Mouse (Mus musculus) layer of hippocampus, adult 8-10 months (tissue): ENCODE data around the gene Thoc7. TPM values are rescaled to one million over a fixed set of nuclear protein-coding genes. Genes with fewer than 3 reads are reported as not detected.
A peak's percentile ranks its signal among the peaks of the same experiment; 100 is the strongest.
"Not testable (repeated sequence)": the region's sequence is repeated elsewhere in the genome, so short reads cannot be mapped to it uniquely, and the experiment has no call there.

Source experiments
- DNase-seq, 2 experiments: peaks; one replicate each; pipeline ENCODE4 v3.0.0; 2022; ENCODE audit warnings: low spot score in 2 of 2
- total RNA-seq, 4 experiments: library from RNA; stranded (reverse); gene quantifications; 2 replicates each; pipeline ENCODE4 v1.2.4; 2022

The Thoc7 gene
- total RNA-seq: 10 to 100 TPM; 85.6 to 97.3 (median 89.8) TPM

DNA sequence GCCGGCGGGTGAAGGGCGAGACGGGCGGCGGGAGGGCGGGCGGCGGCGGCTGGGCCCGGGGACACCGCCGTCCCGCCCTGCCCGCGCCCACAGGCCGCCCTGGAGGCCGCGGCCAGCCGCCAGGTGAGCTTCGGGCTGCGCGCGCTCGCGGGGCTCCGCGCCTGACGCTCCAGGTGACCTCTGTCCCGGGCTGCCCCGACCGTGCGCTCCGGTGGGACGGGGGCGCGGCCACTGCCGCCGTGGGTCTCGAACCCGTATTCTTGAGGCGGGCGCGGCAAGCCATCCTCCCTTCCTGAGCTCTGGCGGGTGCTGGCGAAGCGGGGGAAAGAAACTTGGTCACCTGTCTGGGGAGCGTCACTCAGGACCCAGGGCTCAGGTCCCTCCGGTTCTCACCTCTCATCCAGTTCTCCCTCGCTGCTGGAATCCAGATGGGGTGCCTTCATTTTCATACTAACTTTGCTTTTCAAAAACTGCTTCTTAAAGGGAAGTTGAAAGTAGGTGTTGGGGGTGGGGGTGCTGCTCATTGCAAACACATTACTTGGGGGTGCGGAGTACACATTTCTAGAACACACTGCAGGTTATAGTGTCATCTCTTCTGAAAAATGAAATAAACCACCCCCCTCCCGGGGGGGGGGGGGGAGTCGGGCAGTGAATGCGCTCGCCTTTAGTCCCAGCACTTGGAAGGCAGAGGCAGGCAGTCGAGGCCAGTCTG, at the start of gene Thoc7, which contains the start of gene Atxn7:
TSS of gene Thoc7 (minus strand) at position 452 of the 712 bp plus-strand sequence.
TSS of gene Atxn7 (plus strand) at position 40 of the 712 bp plus-strand sequence.
- DNase-seq: no peak

DNA sequence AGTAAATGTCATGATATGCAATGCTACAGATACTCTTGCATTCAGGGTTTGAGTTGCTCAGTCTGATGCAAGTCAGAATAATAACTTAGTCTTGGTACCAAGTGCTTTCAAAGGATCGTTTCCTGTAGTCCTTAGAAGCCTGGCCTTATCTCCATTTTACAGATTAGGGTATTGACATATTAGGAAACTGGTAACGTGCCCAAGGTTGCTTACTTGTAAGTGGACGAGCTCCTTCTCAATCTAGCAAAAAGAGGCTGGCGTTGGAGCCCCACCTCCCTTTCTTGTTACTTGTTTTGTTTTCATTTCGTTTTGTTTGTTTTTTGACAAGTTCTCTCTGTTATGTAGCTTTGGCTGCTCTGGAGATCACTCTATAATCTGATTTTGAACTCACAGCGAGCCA, 48.1 kb upstream of the Thoc7 start:
- DNase-seq: no peak

DNA sequence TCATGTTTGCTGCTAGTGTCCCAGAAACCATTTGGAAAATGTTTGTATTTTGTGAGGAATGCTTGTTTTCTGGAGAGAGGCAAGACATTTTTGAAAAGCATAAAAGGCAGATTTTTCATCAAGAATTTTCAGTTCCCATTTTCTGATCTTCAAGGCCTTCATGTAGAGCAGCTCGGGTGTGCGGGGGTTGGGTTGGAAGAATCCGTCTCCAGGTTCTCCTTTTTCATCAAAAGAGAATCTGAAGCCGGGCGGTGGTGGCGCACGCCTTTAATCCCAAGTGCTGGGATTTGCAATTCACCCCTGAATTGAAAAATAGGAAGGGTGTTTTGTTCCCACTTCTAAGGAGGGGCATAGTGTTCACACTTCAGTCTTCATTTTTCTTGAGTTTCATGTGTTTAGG, 41.1 kb upstream of the Thoc7 start:
- no peak for DNase-seq

DNA sequence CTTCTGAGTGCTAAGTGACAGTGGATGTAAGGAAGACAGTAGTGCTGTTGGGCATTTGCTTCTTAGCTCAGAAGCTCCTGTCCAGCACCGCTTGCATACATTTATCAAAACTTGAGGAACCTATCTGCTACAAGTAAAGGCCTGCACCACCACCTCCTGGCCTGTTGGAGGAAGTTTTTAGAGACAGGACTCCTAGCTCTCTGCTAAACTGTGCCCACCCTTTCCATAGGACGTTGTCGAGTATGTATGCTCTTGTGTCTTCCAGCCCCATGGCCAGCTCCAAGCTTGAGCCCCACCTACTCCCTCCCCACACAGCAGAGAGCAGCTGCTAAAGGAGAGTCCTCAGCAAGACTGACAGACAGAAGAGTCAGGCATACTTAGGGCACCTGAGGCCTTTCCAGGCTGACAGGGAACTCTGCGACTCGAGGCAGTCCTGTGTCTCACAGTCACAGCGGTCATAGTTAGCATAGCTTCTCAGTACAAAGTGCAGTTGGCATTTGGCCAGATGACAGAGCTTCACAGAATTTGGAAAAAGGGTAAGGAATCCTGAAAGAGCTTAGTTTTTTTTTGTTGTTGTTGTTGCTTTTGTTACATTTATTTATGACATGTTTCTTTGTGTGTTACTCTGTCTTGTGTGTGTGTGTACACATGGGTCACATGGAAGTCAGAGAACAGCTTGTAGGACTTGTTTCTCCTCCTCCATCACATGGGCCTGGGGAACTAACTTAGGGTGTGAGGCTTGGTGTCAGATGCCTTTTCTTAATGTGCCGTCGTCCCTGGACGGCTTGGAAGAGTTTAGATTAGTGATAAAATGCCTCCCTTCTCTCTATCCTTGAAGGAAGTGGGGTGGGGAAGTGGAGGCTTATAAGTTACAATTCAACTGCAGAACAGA, 33.8 kb upstream of the Thoc7 start:
- DNase-seq: no peak

DNA sequence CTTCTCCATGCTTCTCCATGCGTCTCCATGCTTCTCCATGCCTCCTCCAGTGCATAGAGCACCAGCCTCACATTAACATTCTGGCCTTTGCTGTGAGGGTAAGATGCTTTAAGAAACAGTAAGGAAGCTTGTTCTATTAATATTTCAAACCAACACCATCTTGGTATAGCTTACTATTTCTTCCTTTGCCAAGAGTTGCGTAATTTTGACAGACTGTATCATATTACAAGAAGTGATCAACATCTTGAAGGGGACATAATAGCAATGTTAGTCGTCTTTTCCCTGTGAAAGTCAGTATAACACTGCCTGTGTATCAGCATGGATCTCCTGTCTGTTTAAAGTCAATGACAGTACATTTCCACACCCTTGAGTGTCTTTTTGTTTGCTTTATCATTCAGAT, 29.1 kb upstream of the Thoc7 start:
- DNase-seq: no peak

DNA sequence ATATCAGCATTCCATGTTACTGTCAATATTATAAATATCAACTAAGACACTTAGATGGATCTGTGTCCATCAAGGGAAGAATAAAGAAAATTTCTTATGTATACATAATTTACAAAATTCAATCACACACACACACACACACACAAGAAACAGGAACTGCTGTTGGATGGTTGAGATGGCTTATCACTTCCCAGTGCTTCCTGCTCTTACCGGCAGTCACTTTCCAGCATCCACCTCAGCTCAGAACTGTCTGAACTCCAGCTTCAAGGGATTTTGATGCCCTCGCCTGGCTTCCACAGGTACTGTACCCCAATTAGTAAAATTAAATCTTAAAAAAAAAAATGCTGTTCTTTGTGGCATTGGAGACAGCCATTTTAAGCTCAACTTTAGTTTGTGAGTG, 26.7 kb upstream of the Thoc7 start:
- no peak for DNase-seq

DNA sequence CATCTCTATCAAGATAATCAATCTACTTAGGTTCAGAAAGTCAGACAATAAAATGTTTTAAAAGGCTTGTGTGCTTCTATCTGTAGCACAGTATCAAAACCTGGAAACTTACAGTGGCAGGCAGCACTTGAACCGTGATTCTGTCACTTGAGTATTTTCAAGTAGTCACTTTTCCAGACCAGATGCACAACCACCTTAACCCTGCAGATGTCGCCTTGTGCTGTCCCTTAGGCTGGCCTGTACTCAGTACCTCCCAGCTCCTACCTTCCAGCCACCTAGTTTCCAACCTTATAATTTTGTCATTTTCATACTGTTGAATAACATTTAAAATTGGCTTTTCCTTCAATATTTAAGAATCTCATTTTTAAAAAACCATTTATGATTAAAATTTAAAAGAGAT, 20.5 kb upstream of the Thoc7 start:
- DNase-seq: no peak

DNA sequence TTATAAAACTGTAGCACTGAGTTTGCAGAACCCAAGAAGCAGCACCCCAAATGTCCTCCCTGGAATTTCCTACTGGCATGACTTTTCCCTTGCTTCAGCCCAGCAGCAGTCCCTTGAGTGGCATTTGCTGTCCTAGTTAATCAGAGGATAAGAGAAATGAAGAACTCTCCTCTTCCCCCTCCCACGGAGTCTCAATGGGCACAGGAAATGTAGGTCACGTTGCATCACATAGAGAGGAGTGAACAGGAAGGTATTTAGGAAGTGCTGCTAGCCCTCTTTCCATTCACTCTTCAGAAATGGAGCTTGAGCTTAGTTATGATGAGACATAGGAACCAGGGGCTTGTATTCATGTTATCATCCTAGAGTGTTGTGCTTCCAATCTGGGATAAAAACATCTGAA, 19.6 kb upstream of the Thoc7 start:
- no peak for DNase-seq

DNA sequence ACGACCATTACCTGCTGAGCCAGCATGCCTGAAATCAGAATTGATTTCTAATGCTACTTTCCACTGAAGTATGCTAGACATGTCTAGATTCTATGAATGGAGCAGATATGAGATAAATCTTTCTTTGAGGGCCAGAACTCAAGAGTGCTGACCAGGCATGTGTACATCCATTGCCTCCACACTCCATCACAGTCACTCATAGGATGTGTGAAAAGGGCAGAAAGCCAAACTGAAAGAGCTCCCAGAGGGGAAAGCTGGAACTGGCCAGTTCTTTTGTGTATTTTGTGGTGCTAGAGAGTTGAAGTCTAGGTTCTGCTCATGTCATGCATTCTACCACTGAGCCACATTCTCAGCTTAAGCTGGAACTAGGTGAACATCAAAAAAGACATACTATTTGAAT, 15.8 kb upstream of the Thoc7 start:
- DNase-seq: no peak

DNA sequence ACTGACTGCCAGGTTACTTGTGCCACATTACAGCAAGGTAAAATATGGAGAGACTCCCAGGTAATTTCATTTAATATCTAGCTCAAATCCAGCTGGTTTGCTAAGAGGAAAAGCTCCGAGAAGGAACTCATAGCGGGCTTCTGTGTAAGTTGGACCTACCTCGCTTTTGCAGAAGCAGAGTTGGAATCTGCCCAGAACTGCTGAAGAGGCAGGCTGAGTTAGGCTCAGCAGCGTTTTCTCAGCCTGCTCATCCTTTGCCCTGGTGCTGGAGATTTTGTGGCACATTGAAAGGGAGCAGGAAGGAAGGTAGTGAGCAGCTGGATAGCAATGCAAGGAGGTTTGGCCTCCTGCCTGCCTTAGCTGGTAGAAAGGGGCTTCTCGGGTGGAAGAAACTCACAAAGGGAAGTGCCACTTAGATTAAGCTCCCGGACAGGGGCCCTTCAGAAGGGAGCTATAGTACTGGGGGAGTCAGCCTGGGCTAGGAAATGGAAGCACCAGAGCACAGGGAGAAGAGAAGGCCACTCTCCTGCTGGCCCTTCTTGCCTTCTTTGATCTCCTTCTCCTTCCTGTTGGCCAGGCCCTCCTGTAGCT, 10.1 kb upstream of the Thoc7 start:
- DNase-seq: no peak

DNA sequence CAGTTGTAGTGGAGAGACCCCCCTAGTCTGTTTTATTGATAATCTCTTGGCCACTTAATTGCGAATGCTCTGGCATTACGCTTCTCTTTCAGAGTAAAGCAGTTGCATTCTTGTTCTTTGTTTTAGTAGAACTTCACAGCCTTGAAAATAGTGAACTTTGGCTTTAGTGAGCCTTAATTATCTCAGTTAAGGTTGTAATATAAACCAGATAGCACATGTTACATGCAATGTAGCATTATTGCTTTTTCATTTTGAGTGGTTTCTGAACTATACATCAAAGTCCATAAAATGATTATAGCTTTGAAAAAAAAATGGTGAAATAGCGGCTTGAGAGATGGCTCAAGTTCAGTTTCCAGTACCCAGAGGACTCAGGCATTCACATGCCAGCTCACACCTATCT, 8.9 kb upstream of the Thoc7 start:
- DNase-seq: no peak

DNA sequence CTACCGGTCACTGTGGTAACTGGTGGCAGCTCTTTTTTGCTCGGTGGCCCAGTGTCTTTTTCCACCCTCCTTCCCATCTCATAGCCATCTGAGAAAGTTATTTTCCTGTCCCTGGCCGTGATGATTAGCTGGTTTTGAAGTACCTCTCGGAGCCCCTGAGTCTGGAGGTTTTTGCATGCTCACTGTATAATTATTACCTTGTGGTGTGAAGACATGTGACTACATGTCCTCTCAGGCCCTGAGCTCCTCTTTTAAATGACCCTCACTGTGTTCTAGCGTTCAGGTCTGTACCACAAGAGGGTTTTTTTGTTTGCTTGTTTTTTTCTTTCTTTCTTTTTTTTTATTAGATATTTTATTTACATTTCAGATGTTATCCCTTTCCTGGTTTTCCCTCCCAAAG, 6.8 kb upstream of the Thoc7 start:
- DNase-seq: no peak

DNA sequence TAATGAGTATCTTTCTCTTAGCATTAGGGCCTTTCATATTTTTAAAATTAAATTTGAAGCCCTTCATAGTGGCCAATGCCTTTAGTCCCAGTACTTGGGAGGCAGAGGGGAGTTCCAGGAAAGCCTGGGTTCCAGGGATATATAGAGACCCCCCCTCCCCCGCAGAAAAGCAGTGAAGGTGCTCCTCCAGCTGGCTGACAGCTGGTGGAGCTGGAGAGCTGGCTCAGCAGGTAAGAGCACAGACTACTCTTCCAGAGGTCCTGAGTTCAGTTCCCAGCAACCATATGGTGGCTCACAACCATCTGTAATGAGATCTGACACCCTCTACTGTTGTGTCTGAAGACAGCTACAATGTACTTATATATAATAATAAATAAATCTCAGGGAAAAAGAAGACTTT, 6.0 kb upstream of the Thoc7 start:
- DNase-seq: no peak

DNA sequence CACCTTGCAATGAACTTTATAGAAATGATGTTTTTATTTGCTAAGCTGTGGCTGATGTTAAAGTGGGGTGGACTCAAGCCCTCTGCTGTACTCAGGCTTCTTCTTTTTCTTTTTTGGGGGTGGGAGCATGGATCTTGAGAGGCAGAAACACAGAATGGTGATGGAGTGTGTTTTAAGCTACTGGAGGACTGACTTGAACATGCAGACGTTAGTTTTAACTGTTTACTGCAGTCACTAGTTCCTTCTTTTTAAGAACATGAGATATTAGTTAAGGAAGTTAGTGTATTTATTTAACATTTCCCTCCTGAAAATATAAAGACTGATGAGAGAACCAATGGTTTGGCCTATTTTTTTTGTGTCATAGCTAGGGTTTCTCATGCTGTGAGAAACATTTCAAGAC, 1.9 kb upstream of the Thoc7 start:
- no peak for DNase-seq

DNA sequence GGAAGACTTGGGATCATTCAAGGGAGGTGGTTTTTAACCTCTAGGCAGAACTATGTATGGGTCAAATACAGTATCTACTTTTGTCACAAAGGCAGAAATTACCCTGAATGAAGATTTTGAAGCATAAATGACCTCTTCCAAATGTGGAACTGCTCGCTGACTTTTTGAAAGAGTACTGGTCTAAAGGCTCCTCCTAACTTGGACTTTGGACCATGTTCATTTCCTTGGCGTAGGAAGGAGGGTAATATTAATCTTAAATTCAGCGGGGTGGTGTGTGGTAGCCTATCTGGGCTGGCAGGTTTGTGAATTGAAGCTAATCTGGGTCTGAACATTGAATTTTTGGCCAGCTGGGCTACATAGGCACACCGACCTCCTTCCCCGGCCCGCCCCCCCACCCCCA, 824 bp upstream of the Thoc7 start:
- no peak for DNase-seq

DNA sequence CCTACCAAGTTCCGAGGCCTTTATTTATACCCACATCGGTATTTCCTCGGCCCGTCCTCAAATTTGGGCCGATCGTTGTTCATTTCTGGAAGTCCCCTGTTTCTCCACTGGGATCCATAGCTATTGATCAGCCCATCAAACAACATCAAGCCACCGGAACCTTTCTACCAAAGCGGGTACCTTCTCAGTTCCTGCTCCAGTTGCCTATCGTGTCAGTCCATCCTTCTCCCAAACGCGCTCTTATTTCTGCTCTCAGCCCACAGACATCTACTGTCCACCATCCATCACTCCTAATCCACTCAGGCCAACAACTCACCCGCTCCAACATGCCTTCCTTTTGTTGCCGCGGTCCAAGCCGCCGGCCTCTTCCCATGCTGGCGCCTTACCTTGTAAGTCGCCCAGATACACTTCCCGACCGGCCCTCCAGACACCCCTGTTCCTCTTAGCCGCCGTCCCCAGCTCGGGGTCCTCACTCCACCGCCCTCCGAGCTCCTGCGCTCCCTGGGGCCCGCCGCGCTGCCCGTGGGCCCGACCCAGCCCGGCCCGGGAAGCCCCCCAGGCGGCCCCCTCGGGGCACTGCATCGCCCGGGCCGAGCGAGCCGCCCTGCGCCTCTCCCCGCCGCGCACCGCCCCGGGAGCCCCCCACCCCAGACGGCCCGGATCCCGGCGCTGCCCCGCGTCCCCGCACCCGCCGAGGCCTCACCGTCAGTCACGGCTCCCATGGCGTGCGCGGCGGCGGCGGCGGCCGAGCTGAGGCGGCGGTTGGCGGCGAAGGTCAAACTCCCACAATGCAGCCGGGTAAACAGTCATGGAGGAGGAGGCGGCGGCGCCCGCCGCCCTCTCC, 948 bp downstream of the Thoc7 start:
- DNase-seq: peak; percentile 19 to 44

DNA sequence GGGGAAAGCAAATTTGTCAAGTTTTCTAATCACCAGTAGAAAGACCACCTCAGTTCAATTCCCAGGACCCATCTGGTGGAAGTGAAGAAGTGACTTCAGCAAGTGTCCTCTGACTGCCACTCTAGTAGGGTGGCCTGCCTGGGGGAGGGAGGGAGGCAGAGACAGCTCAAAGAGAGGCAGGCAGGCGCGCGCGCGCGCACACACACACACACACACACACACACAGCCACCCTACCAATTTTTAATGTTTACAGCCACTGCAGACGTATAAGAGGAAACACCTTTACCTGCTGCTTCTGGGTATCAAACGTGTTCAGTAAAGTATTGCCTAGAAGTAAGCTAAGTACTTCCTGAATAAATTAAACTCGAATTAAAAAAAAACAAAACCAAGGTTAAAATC, 1.6 kb downstream of the Thoc7 start:
- no peak for DNase-seq

DNA sequence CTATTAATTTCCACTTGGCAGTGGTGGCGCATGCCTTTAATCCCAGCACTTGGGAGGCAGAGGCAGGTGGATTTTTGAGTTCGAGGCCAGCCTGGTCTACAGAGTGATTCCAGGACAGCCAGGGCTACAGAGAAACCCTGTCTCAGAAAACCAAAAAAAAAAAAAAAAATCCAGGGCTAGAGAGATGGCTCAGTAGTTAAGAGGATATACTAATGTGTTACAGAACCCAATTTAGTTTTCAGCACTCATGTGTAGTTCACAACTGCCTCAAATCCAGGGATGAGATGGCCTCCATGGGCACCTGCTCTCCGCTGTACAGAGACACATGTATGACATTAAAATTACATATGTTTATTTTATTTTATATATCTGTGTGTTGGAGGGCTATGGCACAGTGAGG, 9.5 kb downstream of the Thoc7 start:
- DNase-seq: not testable (repeated sequence)

DNA sequence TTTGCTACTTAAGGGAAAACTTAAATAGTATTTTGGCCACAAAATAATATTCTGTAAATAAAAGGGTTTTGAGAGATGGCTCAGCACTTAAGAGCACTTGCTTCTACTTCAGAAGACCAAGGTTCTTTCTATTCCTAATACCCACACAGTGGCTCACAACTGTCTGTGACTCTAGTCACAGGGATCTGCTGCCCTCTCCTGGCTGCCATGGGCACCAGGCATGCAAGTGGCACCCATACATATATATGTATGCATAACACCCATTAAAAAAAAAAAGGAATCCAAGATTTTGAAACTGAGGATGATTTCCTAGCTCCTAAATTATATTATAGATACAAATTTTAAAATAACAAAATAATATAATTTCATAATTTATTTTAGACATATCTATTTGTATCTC, 11.3 kb downstream of the Thoc7 start:
- DNase-seq: no peak

DNA sequence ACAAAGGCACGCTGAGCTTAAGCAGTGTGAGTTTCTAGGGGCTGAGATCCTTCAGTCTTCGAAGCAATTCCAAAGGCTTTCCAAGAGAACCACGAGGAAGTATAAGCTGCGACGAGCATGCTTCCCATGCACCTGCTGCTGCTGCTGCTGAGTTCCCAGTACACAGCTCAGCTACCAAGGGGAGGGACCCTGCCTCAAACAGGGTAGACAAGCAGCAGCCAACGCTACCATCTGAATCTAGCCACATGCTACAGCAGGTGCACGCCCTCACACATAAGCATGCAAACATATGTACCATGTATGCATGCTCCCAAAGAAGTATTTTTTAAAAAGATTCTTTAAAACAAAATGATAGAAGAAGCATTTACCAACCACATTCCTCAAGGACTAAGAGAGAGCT, 13.3 kb downstream of the Thoc7 start:
- no peak for DNase-seq

DNA sequence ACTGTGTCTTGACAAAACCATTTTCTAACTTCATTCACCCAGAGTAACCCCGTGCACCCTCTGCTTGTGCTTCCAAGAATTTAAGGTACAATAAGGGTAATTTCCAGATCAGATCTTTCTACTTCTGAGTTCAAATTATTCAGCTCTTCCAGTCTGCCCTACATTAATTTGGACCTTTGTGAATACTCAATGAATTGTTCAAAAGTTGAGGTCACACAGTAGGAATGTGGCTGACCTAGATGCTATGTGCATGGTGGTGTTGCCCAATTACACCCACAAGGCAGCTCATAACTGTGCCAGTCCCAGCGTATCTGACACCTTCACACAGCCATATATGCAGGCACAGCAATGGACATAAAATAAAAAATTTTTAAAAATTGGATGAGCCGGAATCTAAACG, 17.0 kb downstream of the Thoc7 start:
- DNase-seq: no peak

DNA sequence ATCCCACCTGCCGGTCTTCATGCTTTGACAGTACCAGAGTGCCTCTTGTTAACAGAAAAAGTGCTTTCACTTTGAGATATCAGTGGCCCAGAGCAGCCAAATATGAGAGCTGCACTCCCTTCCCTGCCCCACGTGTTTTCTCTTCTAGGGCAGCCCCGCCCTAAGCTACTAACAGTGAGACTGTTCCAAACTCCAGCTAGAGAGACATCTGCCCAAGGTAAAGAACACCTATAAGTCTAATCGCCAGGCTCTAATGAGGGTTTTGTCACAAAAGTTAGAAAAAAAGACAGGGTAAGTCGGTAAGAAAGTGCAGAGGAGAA, 27.6 kb downstream of the Thoc7 start:
- DNase-seq: no peak
